Comparison of ENCODE assay signal across 8 mouse cellular contexts in the genomic region with DNA sequence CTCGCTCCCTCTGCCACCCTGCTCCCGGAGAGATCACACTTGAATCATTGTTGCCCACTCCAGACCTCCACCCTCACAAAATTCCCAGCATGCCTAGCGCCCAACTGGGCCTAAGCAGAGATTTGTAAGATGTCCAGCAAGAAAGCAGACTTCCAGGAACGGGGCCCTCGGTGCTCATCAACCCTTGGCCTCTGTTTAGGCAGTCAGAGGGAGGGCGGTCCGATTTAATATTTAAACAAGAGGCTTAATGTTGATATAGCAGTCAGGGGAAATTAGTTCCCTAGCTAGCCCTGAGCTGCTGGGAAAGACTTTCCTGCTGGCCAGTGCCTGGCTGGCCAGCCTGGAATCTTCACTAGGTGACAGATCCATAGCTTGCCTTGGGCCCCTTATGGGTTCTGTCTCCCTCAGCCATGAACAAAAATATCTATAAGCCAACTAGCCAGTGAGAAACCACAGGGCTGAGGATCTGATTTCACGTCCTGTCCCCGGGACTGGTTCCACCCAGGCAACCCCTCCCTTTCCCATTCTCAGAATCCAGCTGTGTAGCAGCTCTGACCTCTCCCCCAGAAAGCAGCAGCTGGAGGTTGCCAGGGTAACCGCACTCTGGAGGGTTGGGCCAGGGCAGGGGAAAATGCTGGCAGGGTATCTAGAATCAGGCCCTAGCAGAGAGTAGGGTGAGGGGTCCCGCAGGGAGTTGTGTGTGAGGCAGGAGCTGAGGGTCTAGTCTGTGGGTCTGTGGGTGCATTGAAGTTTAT. TPM values are rescaled to one million over a fixed set of nuclear protein-coding genes. Genes with fewer than 3 reads are reported as not detected.
DNase-seq lines count a peak whose midpoint lies in the region; ATAC-seq and TF ChIP-seq lines count a peak whose summit lies in the region.

No protein-coding gene starts in this region.

- peaks cover 5% of the 10 kb centered on the region; the same call in 1 of the 2 replicates for H3K9me3 ChIP-seq in E14TG2a.4 (ENCODE audit: low read length)
- H3K9me3 ChIP-seq in intestine, embryonic 16.5 days (ENCODE audit: control insufficient read depth, low read length): no peaks in the 10 kb centered on the region
- no peaks in the 10 kb centered on the region for H3K9me3 ChIP-seq in liver, postnatal 0 days (ENCODE audit: low read length)

- WGBS in intestine, embryonic 16.5 days: 11% methylated on average over 11 of the region's 11 CpGs
- 43% methylated on average over 11 of the region's 11 CpGs for WGBS in liver, postnatal 0 days (ENCODE audit: insufficient replicate concordance)

- peak overlapping the region; percentile 34 for H3K4me2 ChIP-seq in intestine, embryonic 16.5 days (ENCODE audit: low read depth, low read length)
- peak overlapping the region; percentile 27; the same call in 1 of the 2 replicates for H3K4me2 ChIP-seq in liver, postnatal 0 days (ENCODE audit: low read depth, low read length)

- H3K9ac ChIP-seq in intestine, embryonic 16.5 days (ENCODE audit: low read depth, low read length): 0 out of 2 replicates have a peak overlapping the region, but pooled peaks have one; percentile 31
- H3K9ac ChIP-seq in liver, postnatal 0 days (replicated peaks): 0 out of 2 replicates have a peak overlapping the region, but pooled peaks have one; percentile 21

- H3K27me3 ChIP-seq in E14TG2a.4 (ENCODE audit: insufficient read depth, low read length): no peaks in the 10 kb centered on the region
- no peaks in the 10 kb centered on the region for H3K27me3 ChIP-seq in intestine, embryonic 16.5 days (replicated peaks; ENCODE audit: control insufficient read depth, insufficient read depth, low read length)
- H3K27me3 ChIP-seq in liver, postnatal 0 days (ENCODE audit: insufficient read depth, low read length): no peaks in the 10 kb centered on the region

- H3K27ac ChIP-seq in intestine, embryonic 16.5 days (ENCODE audit: low read length): peak overlapping the region; percentile 91
- peak overlapping the region; percentile 78 for H3K27ac ChIP-seq in liver, postnatal 0 days (ENCODE audit: low read depth)

- TF ChIP-seq EP300 in liver, postnatal 0 days (IDR thresholded peaks at IDR 0.05; ENCODE audit: low read depth): 0 out of 2 replicates have a peak, but pooled peaks have one; percentile 20

- H3K36me3 ChIP-seq in E14TG2a.4 (ENCODE audit: insufficient read depth, low read length): peaks cover 30% of the 10 kb centered on the region
- H3K36me3 ChIP-seq in intestine, embryonic 16.5 days (ENCODE audit: control insufficient read depth, insufficient read depth, low read length): no peaks in the 10 kb centered on the region
- no peaks in the 10 kb centered on the region for H3K36me3 ChIP-seq in liver, postnatal 0 days (replicated peaks; ENCODE audit: insufficient read depth, low read length)

- H3K4me3 ChIP-seq in E14TG2a.4 (replicated peaks; ENCODE audit: low read length): peak overlapping the region; percentile 53
- H3K4me3 ChIP-seq in intestine, embryonic 16.5 days (ENCODE audit: low read length): no peak overlapping the region
- no peak overlapping the region for H3K4me3 ChIP-seq in liver, postnatal 0 days (ENCODE audit: low read depth, low read length)

- TF ChIP-seq CTCF in E14TG2a.4 (conservative IDR thresholded peaks at IDR 0.05; ENCODE audit: low read length): no peak
- no peak for TF ChIP-seq CTCF in brain, embryonic 14.5 days (IDR thresholded peaks at IDR 0.05; ENCODE audit: borderline replicate concordance, extremely low read depth, insufficient read depth, insufficient read length)
- no peak for TF ChIP-seq CTCF in liver, postnatal 0 days (IDR thresholded peaks at IDR 0.05; ENCODE audit: low read depth)

- peaks cover 38% of the 10 kb centered on the region for H3K4me1 ChIP-seq in E14TG2a.4 (replicated peaks; ENCODE audit: low read depth, low read length)
- peaks cover 26% of the 10 kb centered on the region for H3K4me1 ChIP-seq in intestine, embryonic 16.5 days (ENCODE audit: control insufficient read depth, insufficient read depth, low read length)
- peaks cover 15% of the 10 kb centered on the region for H3K4me1 ChIP-seq in liver, postnatal 0 days (ENCODE audit: insufficient read depth)

- no peak for TF ChIP-seq POLR2A in brain, embryonic 14.5 days (IDR thresholded peaks at IDR 0.05; ENCODE audit: borderline replicate concordance, extremely low read depth, insufficient read depth, insufficient read length, poor library complexity, severe bottlenecking)

- ATAC-seq in granulocyte monocyte progenitor cell, adult 5-6 weeks (replicated peaks; ENCODE audit: poor library complexity, severe bottlenecking): 0 out of 2 replicates have a peak, but pooled peaks have one; percentile 21
- peak; percentile 92 for ATAC-seq in intestine, embryonic 16.5 days
- peak; percentile 90 for ATAC-seq in liver, postnatal 0 days
- no peak for ATAC-seq in CD4-positive, CD25-positive, alpha-beta regulatory T cell, adult 4 months

- DNase-seq in brain, embryonic 14.5 days (ENCODE audit: low read depth): peak; percentile 58
- DNase-seq in liver, postnatal 0 days: peak; percentile 59
- peak; percentile 77 for DNase-seq in ovary, adult 18-20 months (ENCODE audit: low spot score)
- no peak for DNase-seq in thymus, postnatal 14 days

RNA-seq across cellular contexts. Expression of a gene that starts 28.2 kb away (rescaled TPM):
- 1.8 and 4.2 TPM in 2 replicates for polyA plus RNA-seq in brain, embryonic 14.5 days (2012; rRNA removed)
- total RNA-seq in granulocyte monocyte progenitor cell, adult 5-6 weeks (2014; fragmentation: Nextera tagmentation): not detected in 2 replicates
- total RNA-seq in granulocyte monocyte progenitor cell, adult 5-6 weeks (2017): not detected in 2 replicates
- 3.9 and 4.2 TPM in 2 replicates for polyA plus RNA-seq in intestine, embryonic 16.5 days (2015; fragmentation: Nextera tagmentation; extraction: Ambion mirVana)
- 0.13 and 0.25 TPM in 2 replicates for polyA plus RNA-seq in liver, postnatal 0 days (2015; fragmentation: Nextera tagmentation; extraction: Ambion mirVana)
- polyA plus RNA-seq in CD4-positive, CD25-positive, alpha-beta regulatory T cell, adult 4 months (2017; shearing (Covaris generic)): not detected

RNA-seq across cellular contexts. Expression of a gene that starts 51.0 kb away (rescaled TPM):
- polyA plus RNA-seq in brain, embryonic 14.5 days (2012; rRNA removed): 49.4 and 85.4 TPM in 2 replicates
- total RNA-seq in granulocyte monocyte progenitor cell, adult 5-6 weeks (2014; fragmentation: Nextera tagmentation): 48.7 and 61.3 TPM in 2 replicates
- 22.4 and 27.8 TPM in 2 replicates for total RNA-seq in granulocyte monocyte progenitor cell, adult 5-6 weeks (2017)
- polyA plus RNA-seq in intestine, embryonic 16.5 days (2015; fragmentation: Nextera tagmentation; extraction: Ambion mirVana): 283 and 299 TPM in 2 replicates
- 89.1 and 94.2 TPM in 2 replicates for polyA plus RNA-seq in liver, postnatal 0 days (2015; fragmentation: Nextera tagmentation; extraction: Ambion mirVana)
- 100 to 1,000 TPM in 1 of 2 experiments, 10 to 100 TPM in 1; 62.0 to 116 TPM for polyA plus RNA-seq in CD4-positive, CD25-positive, alpha-beta regulatory T cell, adult 4 months (2017; shearing (Covaris generic))
